Mouse (Mus musculus): ENCODE data around the gene Tmem200a.

The Tmem200a gene

DNA sequence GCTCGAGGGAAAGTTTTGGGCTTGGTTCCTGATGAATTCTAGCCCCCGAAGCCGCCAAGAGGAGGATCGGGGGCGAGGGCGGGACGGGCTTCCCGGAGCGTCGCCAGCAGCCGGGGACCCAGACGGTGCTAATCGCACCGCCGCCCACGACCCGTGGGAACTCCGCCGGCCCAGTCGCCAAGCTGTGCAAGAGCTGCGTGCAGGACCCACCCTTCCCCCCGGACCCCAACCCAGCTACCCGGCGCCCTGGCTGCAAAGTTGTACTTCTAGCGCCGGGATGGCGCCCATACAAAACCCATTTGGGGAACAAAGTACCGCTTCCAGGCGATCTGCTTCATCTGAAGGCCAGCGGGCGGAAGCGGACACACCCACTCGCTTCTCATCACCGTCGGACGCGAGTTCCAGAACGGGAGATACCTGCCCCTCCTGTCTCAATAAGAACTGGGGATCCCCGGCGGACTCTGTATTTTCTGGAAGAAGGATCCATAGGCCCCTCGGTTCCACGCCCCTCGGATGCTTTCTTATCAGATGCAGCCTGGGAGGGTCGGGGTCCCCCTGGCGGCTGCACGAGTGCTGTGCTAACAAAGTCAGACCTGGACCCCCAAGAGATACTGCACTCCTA lies at the start of gene Tmem200a:
Gene Tmem200a, minus strand, starts transcription at position 532 of the 622 bp plus-strand sequence.
- H3K36me3 ChIP-seq (ENCODE audit: control insufficient read depth, insufficient read depth, low read length, poor library complexity, severe bottlenecking), result no peaks in the 10 kb centered on the region
- no peaks in the 10 kb centered on the region; the same call in 1 of the 2 replicates for H3K27me3 ChIP-seq (ENCODE audit: control insufficient read depth, insufficient read depth, low read length, poor library complexity, severe bottlenecking)
- no peak for DNase-seq (ENCODE audit: low read depth, low spot score)

DNA sequence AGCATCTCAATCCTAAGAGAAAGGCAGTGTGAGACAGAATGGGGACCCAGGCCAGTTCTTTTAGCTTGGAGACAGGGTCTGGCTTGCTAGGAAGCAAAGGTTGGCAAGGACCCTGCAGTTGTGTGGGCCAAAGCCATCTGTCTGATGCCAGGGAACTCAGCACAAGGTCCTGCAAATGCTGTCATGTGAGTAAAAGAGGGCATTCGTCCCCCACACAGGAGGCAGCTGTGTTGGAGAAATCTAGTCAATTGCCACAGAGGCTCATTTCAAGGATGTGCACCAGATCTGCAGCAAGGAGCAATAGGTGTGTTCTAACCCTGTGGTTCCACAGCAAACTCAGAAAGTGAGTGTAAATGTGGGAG lies 41.0 kb upstream of the Tmem200a start:
- no peak for DNase-seq (ENCODE audit: low read depth, low spot score)
- Histone ChIP-seq H3K27me3 (ENCODE audit: control insufficient read depth, insufficient read depth, low read length, poor library complexity, severe bottlenecking) (no peaks in the 10 kb centered on the region), H3K36me3 (ENCODE audit: control insufficient read depth, insufficient read depth, low read length, poor library complexity, severe bottlenecking) (no peaks in the 10 kb centered on the region)

DNA sequence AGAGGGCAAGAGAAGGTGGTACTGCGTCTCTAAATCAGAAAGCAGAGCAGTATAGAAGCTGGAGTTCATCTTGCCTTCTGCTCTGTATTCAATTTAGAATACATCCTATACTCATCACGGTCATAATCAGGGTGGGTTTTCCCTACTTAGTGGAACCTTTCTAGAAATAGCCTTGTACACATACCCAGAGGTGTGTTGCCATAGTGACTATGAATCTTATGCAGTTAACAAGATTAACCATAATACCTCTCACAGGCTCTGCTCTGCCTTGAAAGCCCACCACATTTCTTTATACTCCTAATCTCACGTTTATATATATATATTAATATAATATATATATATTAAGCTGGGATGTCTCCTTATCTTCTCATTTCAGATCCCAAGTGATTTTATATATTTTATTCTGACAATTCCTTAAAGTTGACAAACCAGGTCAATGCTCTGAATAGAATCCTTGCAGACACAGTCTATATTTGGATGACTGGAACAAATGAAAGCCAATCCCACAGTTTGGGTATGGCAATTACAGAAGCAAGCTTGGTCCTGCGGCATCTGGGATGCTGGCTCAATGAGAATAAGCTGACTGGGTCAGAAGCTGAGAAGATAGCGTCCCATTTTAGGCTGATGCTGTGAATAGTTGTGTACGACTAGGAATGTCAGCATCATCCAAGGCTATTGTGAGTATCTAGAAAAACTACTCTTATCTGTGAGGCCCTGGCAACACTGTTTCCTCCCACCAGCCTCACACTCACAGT lies 40.4 kb upstream of the Tmem200a start:
- Histone ChIP-seq H3K36me3 (ENCODE audit: control insufficient read depth, insufficient read depth, low read length, poor library complexity, severe bottlenecking) (no peaks in the 10 kb centered on the region), H3K27me3 (ENCODE audit: control insufficient read depth, insufficient read depth, low read length, poor library complexity, severe bottlenecking) (no peaks in the 10 kb centered on the region)
- DNase-seq (ENCODE audit: low read depth, low spot score), result no peak

DNA sequence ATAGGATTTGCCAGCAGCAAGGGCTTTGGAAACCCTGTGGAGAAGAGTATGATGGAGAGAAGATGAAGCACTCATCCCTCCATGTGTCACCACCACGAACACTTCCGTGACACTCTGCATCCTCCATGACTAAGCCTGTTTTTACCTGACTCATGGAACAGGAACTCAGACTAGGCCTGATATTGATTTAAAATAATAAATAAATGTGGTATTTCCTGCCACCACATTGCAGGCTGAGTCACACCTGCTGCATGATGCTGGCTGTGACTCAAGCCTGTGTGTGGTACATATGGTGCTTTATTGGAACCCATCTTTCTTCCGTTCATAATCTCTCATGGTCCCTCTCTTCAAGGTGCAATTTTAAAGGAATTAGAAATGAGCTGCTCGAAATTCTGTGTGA lies 35.6 kb upstream of the Tmem200a start:
- no peak for DNase-seq (ENCODE audit: low read depth, low spot score)
- Histone ChIP-seq H3K27me3 (ENCODE audit: control insufficient read depth, insufficient read depth, low read length, poor library complexity, severe bottlenecking) (no peaks in the 10 kb centered on the region), H3K36me3 (ENCODE audit: control insufficient read depth, insufficient read depth, low read length, poor library complexity, severe bottlenecking) (no peaks in the 10 kb centered on the region)

DNA sequence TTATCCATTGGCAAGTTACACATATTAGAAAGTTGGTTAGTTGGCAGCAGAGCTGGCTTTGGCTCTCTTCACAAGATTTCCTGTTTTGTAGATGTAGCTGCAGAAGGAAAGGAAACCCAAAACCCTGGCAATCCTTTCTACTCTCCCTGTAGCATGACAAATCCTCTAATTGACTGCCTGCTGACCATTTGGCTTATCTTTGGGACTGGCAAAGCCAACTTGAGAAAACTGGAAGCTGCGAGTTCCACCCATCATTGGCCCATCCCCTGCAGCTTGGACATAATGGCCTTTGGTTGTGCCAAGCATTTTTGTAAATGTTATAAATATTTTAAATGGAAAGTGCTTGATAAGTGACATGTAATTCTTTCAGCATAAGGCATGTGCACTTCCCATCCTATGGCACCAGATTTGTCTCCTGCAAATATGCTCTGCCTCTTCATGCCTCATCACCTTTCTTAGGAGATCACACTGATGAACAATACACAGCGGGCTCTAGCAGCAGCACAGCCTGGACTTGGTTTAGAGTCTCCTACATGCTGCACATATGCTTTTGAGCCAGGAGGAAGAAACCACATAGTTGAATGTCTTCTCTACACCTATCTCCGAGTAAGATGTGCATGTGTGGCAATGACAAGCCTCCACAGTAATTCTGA lies 24.6 kb upstream of the Tmem200a start:
- DNase-seq (ENCODE audit: low read depth, low spot score), result no peak
- H3K27me3 ChIP-seq (ENCODE audit: control insufficient read depth, insufficient read depth, low read length, poor library complexity, severe bottlenecking), result no peaks in the 10 kb centered on the region
- H3K36me3 ChIP-seq (ENCODE audit: control insufficient read depth, insufficient read depth, low read length, poor library complexity, severe bottlenecking), result no peaks in the 10 kb centered on the region

DNA sequence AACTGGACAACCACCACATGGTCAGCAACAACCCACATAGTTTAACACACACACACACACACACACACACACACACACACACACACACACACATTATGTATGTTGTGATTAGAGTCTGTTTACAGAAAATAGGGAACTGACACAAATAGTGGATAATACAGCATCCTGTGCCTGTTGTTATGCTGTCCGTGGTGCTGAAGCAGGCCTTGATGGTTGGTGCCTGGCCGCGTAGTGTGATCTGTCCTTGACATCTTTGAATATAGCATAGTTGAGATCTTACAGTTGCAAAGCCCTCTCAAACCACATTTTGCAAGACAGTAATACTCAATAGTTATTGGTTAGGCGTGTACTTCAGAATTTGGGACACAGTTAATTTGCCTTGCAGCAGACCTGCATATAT lies 3.2 kb upstream of the Tmem200a start:
- no peak for DNase-seq (ENCODE audit: low read depth, low spot score)
- H3K36me3 ChIP-seq (ENCODE audit: control insufficient read depth, insufficient read depth, low read length, poor library complexity, severe bottlenecking), result no peaks in the 10 kb centered on the region
- H3K27me3 ChIP-seq (ENCODE audit: control insufficient read depth, insufficient read depth, low read length, poor library complexity, severe bottlenecking), result no peaks in the 10 kb centered on the region; the same call in 1 of the 2 replicates

DNA sequence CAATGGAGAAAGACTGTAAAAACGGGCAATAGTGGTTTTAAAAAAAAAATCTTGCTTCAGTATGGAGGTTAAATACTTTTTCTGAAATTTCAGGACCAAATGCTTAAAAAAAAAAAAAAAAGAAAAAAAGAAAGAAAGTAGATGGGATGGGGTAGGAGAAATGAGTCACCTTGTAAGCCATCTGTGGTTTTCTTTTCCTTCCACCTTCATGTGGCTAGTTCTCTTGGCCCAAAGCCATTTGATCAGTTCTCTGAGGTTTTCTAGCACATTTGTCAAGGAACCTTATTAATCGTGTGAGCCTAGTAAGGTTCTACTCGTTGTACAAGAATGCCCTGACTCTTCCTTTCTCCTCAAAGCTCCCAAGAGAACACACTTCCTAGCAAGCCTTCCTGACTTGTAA lies 826 bp upstream of the Tmem200a start:
- DNase-seq (ENCODE audit: low read depth, low spot score), result no peak
- Histone ChIP-seq H3K27me3 (ENCODE audit: control insufficient read depth, insufficient read depth, low read length, poor library complexity, severe bottlenecking) (no peaks in the 10 kb centered on the region; the same call in 1 of the 2 replicates), H3K36me3 (ENCODE audit: control insufficient read depth, insufficient read depth, low read length, poor library complexity, severe bottlenecking) (no peaks in the 10 kb centered on the region)

DNA sequence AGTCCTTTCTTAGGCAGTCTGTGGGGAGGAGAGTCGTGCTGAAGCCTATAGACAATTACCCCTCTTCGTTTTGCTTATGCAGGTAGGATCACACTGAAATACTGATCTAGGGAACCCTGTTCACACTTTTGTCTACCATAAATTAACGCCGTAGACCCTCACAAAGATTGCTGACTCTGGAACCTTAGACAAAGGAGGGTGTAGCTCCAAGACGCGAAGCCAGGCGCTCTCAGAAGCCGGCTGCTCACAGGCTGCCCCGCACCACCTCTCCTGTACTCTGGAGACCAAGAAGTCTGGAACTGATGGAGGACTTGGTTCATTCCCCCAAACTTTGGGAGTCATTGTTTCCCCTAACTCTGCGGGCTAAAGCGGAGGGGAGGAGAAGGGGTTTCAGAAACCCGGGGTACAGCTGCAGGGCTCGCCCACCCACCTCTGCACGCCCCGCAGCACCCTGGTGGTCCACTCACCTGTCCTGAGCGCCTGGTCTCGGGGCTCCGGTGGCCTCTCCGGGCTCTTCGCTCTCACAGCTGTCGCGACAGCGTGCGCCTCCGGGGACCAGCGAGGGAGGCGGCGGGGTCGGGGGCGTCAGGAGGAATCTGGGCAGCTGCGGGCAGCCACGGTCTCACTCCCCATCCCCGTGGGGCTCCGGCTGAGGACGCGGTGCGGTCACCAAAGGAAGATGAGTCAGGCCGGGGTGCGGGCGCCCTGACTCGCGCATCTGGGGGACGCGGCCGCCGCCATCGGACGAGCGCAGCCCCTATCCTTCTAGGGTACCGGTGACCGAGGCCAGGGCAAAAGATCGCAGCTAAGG lies 976 bp downstream of the Tmem200a start, which contains the start of gene Gm9767:
Gene Gm9767, plus strand, starts transcription at position 585 of the 811 bp plus-strand sequence.
- H3K36me3 ChIP-seq (ENCODE audit: control insufficient read depth, insufficient read depth, low read length, poor library complexity, severe bottlenecking), result no peaks in the 10 kb centered on the region
- DNase-seq (ENCODE audit: low read depth, low spot score), result no peak
- no peaks in the 10 kb centered on the region; the same call in 1 of the 2 replicates for H3K27me3 ChIP-seq (ENCODE audit: control insufficient read depth, insufficient read depth, low read length, poor library complexity, severe bottlenecking)

DNA sequence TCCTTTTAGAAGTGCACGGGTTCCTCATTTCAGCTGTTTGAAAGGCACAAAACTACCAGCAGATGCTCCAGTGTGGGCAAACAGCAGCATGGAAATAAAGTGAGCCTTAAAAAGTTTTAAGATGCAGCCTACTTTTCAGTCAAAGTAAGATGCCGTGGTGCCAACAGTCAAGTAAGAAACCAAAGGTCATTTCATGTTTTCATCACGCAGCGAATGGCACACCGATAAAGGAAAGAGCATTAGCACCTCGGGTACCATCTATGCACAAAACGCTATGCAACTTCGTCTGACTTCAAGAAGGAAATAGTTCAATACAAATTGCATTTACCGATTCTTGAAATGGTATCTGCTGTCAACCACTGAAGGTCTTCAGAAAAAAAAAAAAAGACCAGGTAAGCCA lies 1.9 kb downstream of the Tmem200a start:
- H3K27me3 ChIP-seq (ENCODE audit: control insufficient read depth, insufficient read depth, low read length, poor library complexity, severe bottlenecking), result no peaks in the 10 kb centered on the region; the same call in 1 of the 2 replicates
- H3K36me3 ChIP-seq (ENCODE audit: control insufficient read depth, insufficient read depth, low read length, poor library complexity, severe bottlenecking), result no peaks in the 10 kb centered on the region
- DNase-seq (ENCODE audit: low read depth, low spot score), result no peak

DNA sequence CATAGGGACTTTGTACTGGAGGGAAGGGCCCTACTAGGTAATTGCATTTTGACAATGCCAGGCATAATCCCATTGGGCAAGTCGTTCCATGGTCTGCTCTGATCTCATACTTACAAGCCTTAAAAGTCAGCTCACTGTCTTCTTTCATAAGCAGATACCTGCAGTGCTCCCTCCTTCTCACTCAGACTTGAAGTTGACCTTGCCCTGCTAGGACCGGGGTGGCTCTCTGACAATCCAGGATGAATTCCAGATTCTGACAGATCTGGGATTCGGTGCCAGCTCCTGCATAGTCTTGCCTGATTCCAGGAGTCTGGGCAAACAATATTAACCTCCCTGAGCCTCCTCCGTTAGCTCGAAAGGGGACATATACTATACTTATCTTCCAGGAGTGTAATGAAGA lies 6.9 kb downstream of the Tmem200a start:
- no peak for DNase-seq (ENCODE audit: low read depth, low spot score)
- Histone ChIP-seq H3K36me3 (ENCODE audit: control insufficient read depth, insufficient read depth, low read length, poor library complexity, severe bottlenecking) (no peaks in the 10 kb centered on the region), H3K27me3 (ENCODE audit: control insufficient read depth, insufficient read depth, low read length, poor library complexity, severe bottlenecking) (no peaks in the 10 kb centered on the region)

DNA sequence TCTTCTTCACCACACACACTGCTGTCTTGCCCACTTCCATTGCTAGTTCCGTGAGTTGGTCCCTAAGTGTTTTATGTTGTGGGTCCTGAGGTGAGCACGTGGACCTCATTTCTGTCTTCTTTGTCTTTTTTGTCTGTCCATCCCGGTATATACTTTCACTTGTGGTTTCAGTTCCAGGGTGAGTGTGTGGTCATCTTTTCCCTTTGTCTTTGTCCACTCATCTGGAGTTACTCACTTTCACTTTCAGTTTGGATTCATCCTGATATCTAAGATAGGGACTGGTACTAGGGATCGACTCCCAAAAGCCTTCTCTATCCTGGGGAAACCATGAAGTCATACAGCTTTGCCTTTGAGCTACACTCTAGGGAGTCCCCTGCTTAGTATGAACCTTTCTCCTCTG lies 15.8 kb downstream of the Tmem200a start:
- Histone ChIP-seq H3K36me3 (ENCODE audit: control insufficient read depth, insufficient read depth, low read length, poor library complexity, severe bottlenecking) (no peaks in the 10 kb centered on the region), H3K27me3 (ENCODE audit: control insufficient read depth, insufficient read depth, low read length, poor library complexity, severe bottlenecking) (no peaks in the 10 kb centered on the region)
- no peak for DNase-seq (ENCODE audit: low read depth, low spot score)

DNA sequence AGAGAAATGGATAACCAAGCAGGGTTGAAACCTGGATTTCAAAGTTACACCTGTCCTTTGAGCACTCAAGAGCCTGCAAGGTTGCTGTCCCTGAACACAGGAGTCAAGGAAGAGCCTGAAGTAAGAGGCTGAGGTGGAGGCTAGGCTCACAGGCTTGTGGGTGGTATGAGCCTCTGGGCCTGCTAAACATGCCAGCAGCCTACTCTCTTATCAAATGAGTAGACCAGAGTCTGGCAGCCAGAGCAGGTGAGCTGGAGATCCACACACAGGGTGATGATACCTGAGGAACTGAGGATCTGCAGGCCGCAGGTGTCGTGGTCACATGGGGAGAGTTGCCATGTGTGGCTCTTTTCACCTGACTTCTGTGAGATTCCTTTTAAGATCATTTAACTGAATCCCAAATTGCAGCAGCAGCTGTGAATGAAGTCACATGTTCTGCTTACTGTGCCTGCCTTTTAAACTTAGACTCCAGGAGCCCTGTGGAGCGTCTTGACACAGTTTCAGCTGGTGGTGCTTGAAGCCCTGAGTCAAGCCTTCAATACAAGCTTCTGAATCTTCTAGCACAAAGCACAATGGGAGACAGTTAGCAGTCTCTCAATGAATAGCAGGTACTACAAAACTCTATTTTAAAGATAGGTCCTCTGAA lies 19.1 kb downstream of the Tmem200a start:
- DNase-seq (ENCODE audit: low read depth, low spot score), result no peak
- no peaks in the 10 kb centered on the region for H3K36me3 ChIP-seq (ENCODE audit: control insufficient read depth, insufficient read depth, low read length, poor library complexity, severe bottlenecking)
- H3K27me3 ChIP-seq (ENCODE audit: control insufficient read depth, insufficient read depth, low read length, poor library complexity, severe bottlenecking), result no peaks in the 10 kb centered on the region

DNA sequence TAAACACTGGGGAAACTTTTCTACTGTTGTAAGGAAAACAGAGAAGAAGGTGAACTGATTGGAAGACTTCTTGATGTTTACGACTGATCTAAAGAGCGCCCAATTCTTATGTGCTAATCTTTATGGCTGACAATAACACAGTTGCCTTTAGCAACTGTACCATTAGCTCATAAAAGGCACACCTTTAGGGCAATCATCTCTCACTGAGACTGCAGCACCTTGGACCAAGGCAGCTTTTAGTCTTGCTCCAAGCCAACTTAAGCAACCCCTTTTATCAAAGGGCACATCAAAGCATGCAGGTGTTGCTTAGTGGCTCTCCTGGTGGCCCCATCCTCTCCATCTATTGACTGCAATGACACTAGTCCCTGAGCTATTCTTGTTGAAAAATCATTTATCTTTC lies 27.7 kb downstream of the Tmem200a start:
- no peak for DNase-seq (ENCODE audit: low read depth, low spot score)
- Histone ChIP-seq H3K27me3 (ENCODE audit: control insufficient read depth, insufficient read depth, low read length, poor library complexity, severe bottlenecking) (no peaks in the 10 kb centered on the region; the same call in 1 of the 2 replicates), H3K36me3 (ENCODE audit: control insufficient read depth, insufficient read depth, low read length, poor library complexity, severe bottlenecking) (no peaks in the 10 kb centered on the region)

DNA sequence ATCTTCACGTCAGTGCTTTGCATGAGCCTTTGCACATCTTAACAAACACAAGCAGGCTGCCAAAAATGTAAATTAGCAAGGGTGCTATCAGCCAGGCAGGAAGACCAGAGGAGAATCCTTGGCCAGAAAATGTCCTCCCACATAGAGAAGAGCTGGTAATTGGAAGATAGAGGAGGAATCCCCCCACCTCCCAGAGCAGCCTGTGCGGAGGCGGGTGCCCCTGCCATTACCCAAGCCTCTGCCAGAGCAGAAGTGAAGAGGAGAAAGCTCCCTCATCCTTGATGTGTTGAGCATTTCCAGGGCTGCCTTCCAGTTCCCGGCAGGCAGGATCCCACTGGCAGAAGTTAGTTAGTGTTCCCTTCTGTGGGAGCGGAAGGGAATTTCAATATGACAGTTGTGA lies 43.9 kb downstream of the Tmem200a start:
- Histone ChIP-seq H3K27me3 (ENCODE audit: control insufficient read depth, insufficient read depth, low read length, poor library complexity, severe bottlenecking) (no peaks in the 10 kb centered on the region), H3K36me3 (ENCODE audit: control insufficient read depth, insufficient read depth, low read length, poor library complexity, severe bottlenecking) (no peaks in the 10 kb centered on the region)
- DNase-seq (ENCODE audit: low read depth, low spot score), result no peak
